Mouse (Mus musculus) kidney, adult 2 months (tissue): ENCODE measurements around the gene Adamts3.

Source experiments
- CTCF ChIP-seq: fragments of 200-500 bp; conservative IDR thresholded peaks from 2 replicates; pipeline ENCODE4 v1.5.1; 2011; ENCODE audit warnings: low read depth, mild to moderate bottlenecking, control low read depth, low read length, moderate library complexity, mixed read lengths; ENCODE audit not compliant: insufficient read depth, insufficient read length
- POLR2A ChIP-seq: fragments of 200-500 bp; IDR thresholded peaks from one replicate; pipeline ENCODE4 v1.6.1; 2011; ENCODE audit warnings: low read depth, low read length, control low read depth

DNA sequence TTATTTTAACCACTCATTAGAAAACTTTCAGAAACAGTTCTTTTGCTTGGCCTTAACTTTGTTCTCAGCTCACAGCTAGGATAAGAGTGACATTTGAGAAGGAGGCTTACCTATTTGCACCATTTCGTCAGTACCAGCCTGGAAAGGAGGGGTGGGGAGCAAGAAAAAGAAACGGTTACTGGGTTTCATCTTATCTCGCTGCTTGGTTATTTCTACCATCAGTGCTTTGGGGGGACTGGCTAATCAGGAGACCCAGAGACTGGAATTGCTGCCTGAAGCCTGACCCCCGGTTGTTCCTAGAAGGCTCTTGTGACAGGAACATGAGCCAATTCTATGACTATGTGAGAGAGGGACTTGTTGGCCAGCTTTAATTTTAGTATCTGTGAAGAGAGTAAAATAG lies 1.7 kb downstream of the Adamts3 start:
- no peak for TF ChIP-seq CTCF
- no peak for TF ChIP-seq POLR2A
